Mouse (Mus musculus): Measurements from ENCODE around the gene Thrap3.
"Not testable (repeated sequence)": the region's sequence is repeated elsewhere in the genome, so short reads cannot be mapped to it uniquely, and the experiment has no call there.

DNA sequence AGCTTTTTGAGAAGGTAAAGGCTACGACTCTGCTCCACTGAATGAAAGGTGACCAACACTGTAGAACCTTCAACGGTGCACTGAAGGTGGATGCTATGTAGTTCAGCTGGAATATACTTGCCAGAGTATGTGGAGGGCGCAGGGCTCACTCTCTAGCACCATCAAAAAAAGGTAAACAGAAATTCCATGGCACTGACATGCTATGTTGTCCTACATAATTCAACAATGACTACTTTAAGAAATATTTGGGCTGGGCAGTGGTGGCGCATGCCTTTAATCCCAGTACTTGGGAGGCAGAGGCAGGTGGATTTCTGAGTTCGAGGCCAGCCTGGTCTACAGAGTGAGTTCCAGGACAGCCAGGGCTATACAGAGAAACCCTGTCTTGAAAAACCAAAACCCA is 31.8 kb downstream of the Thrap3 start:
- TF ChIP-seq CTCF (IDR thresholded peaks at IDR 0.05; ENCODE audit: control insufficient read depth, insufficient read depth, low read length); POLR2A (IDR thresholded peaks at IDR 0.05; ENCODE audit: borderline replicate concordance, control insufficient read depth, low read depth, low read length): not testable (repeated sequence)

Measured in bone marrow, adult 2 months (tissue).